Mouse (Mus musculus): ENCODE data around the gene Fos. TPM values are rescaled to one million over a fixed set of nuclear protein-coding genes. Genes with fewer than 3 reads are reported as not detected.

Gene Fos
- total RNA-seq, 2 experiments from 2014 or later: 32.1 to 41.9 TPM

- peak; percentile 96 for ATAC-seq (replicated peaks; ENCODE audit: low FRiP score, poor library complexity, severe bottlenecking)
Measured at GRCm38 (mm10) chr12:85485890-85486765, 12.4 kb downstream of the Fos start.

GRCm38 (mm10) chr12:85486766-85487069, 13.0 kb downstream of the Fos start:
- no peak for ATAC-seq (replicated peaks; ENCODE audit: low FRiP score, poor library complexity, severe bottlenecking)

GRCm38 (mm10) chr12:85487545-85488141, 14.0 kb downstream of the Fos start:
- ATAC-seq (replicated peaks; ENCODE audit: low FRiP score, poor library complexity, severe bottlenecking): no peak

- ATAC-seq (replicated peaks; ENCODE audit: low FRiP score, poor library complexity, severe bottlenecking): no peak
Measured at GRCm38 (mm10) chr12:85489232-85489886, 15.7 kb downstream of the Fos start.

GRCm38 (mm10) chr12:85490096-85490820, 16.6 kb downstream of the Fos start:
- ATAC-seq (replicated peaks; ENCODE audit: low FRiP score, poor library complexity, severe bottlenecking): no peak

GRCm38 (mm10) chr12:85490991-85491390, 17.3 kb downstream of the Fos start:
- ATAC-seq (replicated peaks; ENCODE audit: low FRiP score, poor library complexity, severe bottlenecking): no peak

- no peak for ATAC-seq (replicated peaks; ENCODE audit: low FRiP score, poor library complexity, severe bottlenecking)
Measured at GRCm38 (mm10) chr12:85492084-85492645, 18.5 kb downstream of the Fos start.

- no peak for ATAC-seq (replicated peaks; ENCODE audit: low FRiP score, poor library complexity, severe bottlenecking)
Measured at GRCm38 (mm10) chr12:85496336-85496735, 22.6 kb downstream of the Fos start.

- peak; percentile 64 for ATAC-seq (replicated peaks; ENCODE audit: low FRiP score, poor library complexity, severe bottlenecking)
Measured at GRCm38 (mm10) chr12:85496755-85497154, 23.1 kb downstream of the Fos start.

GRCm38 (mm10) chr12:85497310-85498135, 23.8 kb downstream of the Fos start:
- no peak for ATAC-seq (replicated peaks; ENCODE audit: low FRiP score, poor library complexity, severe bottlenecking)

GRCm38 (mm10) chr12:85499001-85499400, 25.3 kb downstream of the Fos start:
- ATAC-seq (replicated peaks; ENCODE audit: low FRiP score, poor library complexity, severe bottlenecking): no peak

- ATAC-seq (replicated peaks; ENCODE audit: low FRiP score, poor library complexity, severe bottlenecking): no peak
Measured at GRCm38 (mm10) chr12:85502682-85503081, 29.0 kb downstream of the Fos start.

- ATAC-seq (replicated peaks; ENCODE audit: low FRiP score, poor library complexity, severe bottlenecking): no peak
Measured at GRCm38 (mm10) chr12:85508235-85508634, 34.5 kb downstream of the Fos start.

GRCm38 (mm10) chr12:85510013-85510412, 36.3 kb downstream of the Fos start:
- no peak for ATAC-seq (replicated peaks; ENCODE audit: low FRiP score, poor library complexity, severe bottlenecking)

GRCm38 (mm10) chr12:85513789-85514447, 40.2 kb downstream of the Fos start:
- no peak for ATAC-seq (replicated peaks; ENCODE audit: low FRiP score, poor library complexity, severe bottlenecking)

GRCm38 (mm10) chr12:85514958-85515357, 41.3 kb downstream of the Fos start:
- ATAC-seq (replicated peaks; ENCODE audit: low FRiP score, poor library complexity, severe bottlenecking): no peak

- no peak for ATAC-seq (replicated peaks; ENCODE audit: low FRiP score, poor library complexity, severe bottlenecking)
Measured at GRCm38 (mm10) chr12:85515865-85516264, 42.2 kb downstream of the Fos start.

- no peak for ATAC-seq (replicated peaks; ENCODE audit: low FRiP score, poor library complexity, severe bottlenecking)
Measured at GRCm38 (mm10) chr12:85517339-85517738, 43.6 kb downstream of the Fos start.

GRCm38 (mm10) chr12:85518009-85518408, 44.3 kb downstream of the Fos start:
- ATAC-seq (replicated peaks; ENCODE audit: low FRiP score, poor library complexity, severe bottlenecking): no peak

All from erythroblast, adult 5-6 weeks (primary cell).